Mouse (Mus musculus) mouse trophoblast stem cell (cell line): Measurements from ENCODE around the gene Dcbld1.
"Not testable (repeated sequence)": the region's sequence is repeated elsewhere in the genome, so short reads cannot be mapped to it uniquely, and the experiment has no call there.

ENCODE experiments used
- in situ Hi-C, 2 experiments: fragments of 300-500 bp; cut with MseI, MboI; formaldehyde crosslinking; loops; 2 replicates in 1 of 2; 3 replicates in 1 of 2; pipeline ENCODE4 v1.15.1; 2025

Gene Dcbld1

GRCm38 (mm10) chr10:52260209-52260608 lies 26.8 kb downstream of the Dcbld1 start:
- in situ Hi-C loops: no loop called here

DNA sequence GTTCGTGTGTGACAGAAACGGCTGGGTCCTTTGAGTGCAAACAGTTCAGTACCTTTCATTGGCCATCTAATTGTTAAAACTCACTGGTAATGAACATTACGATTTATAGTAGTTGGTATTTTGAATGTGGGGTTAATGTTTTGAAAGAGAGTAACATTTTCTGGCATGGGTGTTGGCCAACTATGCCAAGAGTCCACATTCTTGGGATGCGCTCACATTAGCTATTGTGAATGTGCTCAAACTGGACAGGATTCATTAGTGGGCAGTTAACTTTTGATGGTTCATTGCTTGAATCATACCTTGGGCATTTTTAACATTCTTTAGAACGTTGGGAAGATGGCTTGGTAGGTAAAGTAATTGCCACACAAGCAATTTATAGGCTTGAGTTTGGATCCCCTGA lies 30.7 kb downstream of the Dcbld1 start:
- in situ Hi-C loops: no loop called here

DNA sequence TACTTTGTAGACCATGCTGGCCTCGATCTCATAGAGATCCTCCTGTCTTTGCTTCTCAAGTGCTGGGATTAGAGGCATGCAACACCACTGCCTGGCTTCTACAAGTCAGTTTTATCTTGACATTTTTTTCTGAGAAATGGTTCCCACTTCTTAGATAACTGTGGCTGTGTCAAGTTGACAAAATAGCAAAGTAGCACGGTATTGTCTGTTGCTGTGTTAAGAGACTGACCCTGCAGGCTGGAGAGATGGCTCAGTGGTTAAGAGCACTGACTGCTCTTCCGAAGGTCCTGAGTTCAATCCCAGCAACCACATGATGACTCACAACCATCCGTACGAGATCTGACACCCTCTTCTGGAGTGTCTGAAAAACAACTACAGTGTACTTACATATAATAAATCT lies 35.5 kb downstream of the Dcbld1 start:
- in situ Hi-C loops: no loop called here

DNA sequence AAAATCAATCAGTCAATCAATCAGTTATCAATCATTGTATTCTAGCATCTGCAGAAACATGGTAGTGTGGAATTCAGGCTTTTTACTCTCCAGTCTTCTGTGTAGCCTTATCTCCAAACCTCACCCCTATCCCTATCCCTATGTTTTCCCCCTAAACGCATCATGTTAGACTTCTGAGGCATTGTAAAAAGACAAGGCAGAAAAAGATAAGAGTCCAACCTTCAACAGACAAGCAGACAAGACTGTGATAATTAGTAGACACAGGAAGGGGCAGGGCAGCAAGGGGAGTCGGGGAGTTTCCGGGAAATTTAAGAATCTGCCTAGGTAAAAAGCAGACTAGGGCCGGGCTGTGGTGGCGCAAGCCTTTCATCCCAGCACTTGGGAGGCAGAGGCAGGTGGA lies 38.0 kb downstream of the Dcbld1 start:
- in situ Hi-C loops: no loop called here

GRCm38 (mm10) chr10:52273012-52273411 lies 39.6 kb downstream of the Dcbld1 start:
- in situ Hi-C loops: no loop called here

DNA sequence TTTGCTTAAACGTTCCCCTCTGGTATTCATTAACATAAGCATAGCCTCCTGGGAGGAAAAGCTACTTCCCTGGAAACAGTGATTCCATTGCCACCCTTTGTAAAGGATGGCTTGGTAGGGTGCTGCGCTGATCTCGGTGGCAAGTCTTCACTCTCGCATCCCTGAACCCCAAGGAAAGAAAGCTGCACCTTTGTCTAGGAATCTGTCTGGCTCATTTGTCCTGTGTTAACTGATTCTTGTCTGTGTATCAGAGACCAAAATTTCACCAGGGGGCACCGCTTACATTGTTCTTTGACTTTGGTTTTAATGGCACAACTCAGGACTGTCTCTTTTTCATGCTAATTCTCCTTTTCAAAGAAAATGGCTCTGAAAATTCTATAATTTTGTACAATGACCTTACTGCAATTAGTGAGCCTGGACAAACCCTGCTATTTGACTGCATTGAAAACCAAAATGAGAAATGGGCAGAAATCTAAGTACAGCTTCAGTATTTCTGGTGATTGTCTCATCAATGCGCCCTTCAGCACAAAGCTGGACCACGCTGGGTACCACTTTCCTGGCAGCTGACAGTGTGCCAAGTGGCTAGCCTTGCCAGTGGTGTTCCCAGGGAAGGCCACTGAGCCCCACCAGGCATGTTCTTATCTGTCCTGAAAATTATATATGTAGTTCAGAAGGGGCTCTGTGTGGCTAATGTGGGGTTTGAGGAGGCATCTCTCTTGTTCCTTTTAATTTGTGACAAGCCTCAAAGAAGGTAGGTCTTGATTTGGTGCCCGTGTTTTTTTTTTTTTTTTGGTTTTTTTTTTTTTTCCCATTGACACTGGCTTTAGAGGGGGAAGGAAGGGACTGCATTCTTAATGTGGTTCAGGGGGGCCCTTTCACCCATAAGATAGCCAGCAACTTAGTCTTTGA lies 40.8 kb downstream of the Dcbld1 start:
- in situ Hi-C loops: no loop called here

DNA sequence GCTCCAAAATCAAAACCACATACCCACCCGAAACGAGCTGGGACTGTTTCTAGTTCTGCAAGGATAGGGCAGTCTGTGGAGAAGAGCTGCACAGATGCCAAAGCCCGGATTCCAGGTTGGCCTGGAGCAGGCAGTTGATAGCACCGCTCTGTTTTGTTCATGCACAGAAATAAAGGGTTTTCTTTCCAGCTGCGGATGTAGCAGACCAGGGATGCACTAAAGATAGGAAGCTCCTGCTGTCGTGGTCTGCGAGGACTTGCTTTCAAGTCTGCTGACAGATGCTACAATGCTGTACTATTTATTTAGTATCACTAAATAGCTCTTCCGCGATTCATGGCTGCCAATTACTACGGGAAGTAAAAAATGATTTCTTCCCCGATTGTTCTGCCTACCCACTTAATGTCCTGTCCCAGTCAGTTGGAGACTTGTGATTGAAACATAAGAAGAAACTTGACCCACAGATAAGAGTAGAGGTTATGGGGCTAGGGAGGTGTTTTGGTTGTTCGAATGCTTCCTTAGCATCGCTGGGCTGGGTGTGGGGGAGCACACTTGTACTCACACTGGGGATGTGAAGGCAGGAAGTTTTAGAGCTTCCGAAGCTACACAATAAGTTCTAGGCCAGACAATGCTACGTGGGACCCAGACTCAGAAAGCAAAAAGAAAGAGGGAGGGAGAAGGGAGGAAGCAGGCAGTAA lies 41.6 kb downstream of the Dcbld1 start:
- in situ Hi-C loops: no loop called here

GRCm38 (mm10) chr10:52276579-52276978 lies 43.2 kb downstream of the Dcbld1 start:
- in situ Hi-C loops: no loop called here

GRCm38 (mm10) chr10:52277564-52277963 lies 44.1 kb downstream of the Dcbld1 start:
- in situ Hi-C loops: not testable (repeated sequence)

GRCm38 (mm10) chr10:52278011-52278434 lies 44.6 kb downstream of the Dcbld1 start:
- in situ Hi-C loops: no loop called here

GRCm38 (mm10) chr10:52278866-52279265 lies 45.4 kb downstream of the Dcbld1 start:
- in situ Hi-C loops: no loop called here

- in situ Hi-C loops: no loop called here
Observed at GRCm38 (mm10) chr10:52279876-52280275, 46.5 kb downstream of the Dcbld1 start.

GRCm38 (mm10) chr10:52280623-52281022 lies 47.2 kb downstream of the Dcbld1 start:
- in situ Hi-C loops: no loop called here

- in situ Hi-C loops: no loop called here
Observed at GRCm38 (mm10) chr10:52281337-52281736, 47.9 kb downstream of the Dcbld1 start.

DNA sequence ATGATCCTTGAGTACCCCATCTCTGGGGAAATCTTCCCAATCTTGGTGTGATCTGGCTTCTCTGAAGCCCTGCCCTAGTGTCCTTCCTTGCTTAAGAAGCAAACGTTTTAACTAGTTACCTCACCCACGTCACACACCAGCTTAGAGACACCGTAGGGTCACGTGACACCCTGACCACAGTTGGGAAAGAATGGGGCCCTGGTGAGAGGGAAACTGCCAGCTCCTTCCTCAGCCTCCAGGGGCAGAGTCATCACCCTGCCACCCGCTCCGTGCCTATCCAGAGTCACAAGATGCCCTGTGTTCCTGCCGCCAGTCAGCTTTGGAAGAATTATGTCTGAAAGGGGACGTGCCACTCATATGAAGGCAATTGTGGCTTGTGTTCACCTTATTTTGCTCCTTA lies 51.2 kb downstream of the Dcbld1 start:
- in situ Hi-C loops: no loop called here

DNA sequence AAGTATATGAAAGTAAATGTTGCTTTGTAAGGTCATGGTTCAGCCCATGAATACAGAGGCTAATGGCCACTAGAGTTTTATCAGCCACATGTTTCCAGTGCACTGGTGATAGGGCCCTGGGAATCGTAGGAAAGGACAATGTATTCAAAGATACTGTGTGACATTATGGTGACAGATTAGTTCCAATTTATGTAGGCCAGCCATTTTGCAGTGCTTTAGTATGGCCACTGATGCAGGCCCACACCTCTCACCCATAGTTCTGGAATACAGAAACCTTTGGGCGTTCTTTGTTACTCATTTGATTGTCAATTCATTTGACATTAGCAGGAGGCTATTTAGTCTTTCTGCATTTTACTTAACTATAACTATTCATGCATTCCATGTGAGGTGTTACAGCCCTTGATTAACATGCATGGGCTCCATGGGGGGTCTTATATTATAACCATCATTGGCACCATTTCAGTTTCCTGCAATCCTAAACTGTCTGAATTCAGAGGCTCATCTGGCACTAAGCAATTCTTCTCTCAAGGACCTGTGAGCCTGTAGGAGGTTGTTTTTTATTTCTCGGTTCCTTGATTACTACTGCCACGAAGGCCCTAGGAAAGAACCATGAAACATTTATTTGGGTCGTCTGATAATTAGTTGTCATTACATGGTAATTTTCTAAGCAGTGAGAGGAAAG lies 54.6 kb downstream of the Dcbld1 start:
- in situ Hi-C loops: no loop called here

DNA sequence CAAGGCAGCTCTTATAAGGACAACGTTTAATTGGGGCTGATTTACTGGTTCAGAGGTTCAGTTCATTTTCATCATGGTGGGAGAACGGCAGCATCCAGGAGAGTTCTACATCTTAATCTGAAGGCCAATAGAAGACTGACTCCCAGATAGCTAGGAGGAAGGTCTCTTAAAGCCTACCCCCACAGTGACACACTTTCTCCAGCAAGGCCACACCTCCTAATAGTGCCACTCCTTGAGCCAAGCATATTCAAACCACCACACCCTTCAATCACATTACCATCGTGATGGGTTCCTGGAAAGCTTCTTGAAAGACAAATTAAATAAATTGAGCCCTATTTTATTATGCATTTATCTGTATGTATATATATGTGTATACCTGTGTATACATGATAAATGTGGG lies 55.8 kb downstream of the Dcbld1 start:
- in situ Hi-C loops: no loop called here

- in situ Hi-C loops: not testable (repeated sequence)
Observed at GRCm38 (mm10) chr10:52292391-52292790, 59.0 kb downstream of the Dcbld1 start.

DNA sequence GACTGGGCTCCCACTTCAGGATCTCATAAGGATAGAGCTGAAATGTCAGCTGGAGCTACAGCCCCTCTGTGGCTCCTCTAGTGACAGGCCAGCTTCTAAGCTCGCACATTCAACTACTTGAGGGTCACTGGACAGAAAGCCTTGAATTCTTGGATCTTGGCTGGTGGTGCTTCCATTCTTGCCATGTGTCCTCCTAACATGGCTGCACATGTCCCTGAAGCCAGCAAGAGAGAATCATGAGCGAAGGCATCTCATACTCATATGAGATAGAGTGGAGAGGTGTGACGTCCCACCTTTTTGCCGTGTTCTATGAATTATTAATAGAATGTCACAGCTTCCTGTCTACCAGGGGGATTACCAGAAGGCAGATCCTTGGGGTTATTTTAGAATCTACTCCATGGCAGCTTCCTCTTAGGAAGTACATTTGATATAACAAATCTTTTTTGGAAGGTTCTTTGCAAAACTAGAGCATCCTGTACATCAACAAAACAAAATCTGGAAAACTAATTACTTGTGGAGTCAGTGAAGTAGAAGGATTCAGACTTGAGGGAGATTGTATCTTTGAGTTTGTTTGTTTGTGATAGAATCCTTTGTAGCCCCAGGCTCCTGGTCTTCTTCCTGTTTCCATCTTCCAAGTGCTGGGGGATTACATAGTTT lies 60.6 kb downstream of the Dcbld1 start:
- in situ Hi-C loops: no loop called here

GRCm38 (mm10) chr10:52295934-52296333 lies 62.5 kb downstream of the Dcbld1 start:
- in situ Hi-C loops: no loop called here

DNA sequence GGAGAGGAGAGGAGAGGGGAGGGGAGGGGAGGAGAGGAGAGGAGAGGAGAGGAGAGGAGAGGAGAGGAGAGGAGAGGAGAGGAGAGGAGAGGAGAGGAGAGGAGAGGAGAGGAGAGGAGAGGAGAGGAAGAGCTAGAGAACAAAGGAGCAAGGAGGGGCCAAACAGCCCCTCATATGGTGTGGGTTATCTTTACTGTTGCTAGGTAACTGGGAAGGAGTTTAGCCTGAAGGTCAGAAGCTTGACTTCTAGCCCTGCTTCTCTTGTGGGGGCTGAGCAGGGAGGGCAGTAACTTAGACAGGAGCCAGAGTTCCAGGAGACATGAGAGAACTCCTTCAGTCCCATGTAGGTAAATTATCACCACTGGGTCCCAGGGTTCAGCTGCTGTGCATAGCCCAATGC lies 65.1 kb downstream of the Dcbld1 start:
- in situ Hi-C loops: not testable (repeated sequence)

DNA sequence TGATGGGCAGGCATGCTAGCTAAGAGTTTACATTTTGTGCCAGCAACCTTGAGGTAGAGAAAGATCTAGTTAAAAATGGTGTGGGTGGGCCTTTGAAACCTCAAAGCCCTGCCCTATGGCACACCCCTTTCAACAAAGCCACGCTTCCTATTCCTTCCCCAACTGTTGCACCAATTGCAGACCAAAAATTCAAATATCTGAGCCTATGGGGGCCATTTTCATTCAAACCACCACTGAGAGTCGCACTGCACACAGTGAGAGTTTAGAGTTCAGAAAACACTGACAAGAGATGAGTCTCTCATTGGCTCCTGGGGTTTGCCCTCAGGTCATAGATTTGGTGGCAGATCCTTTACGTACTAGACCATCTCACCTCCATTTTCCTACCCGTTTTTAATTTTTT lies 68.3 kb downstream of the Dcbld1 start:
- in situ Hi-C loops: no loop called here
